Mouse (Mus musculus): ENCODE results near the gene 1190005I06Rik. TPM values are rescaled to one million over a fixed set of nuclear protein-coding genes. Genes with fewer than 3 reads are reported as not detected.
"Not testable (repeated sequence)": the region's sequence is repeated elsewhere in the genome, so short reads cannot be mapped to it uniquely, and the experiment has no call there.

Gene 1190005I06Rik
- polyA plus RNA-seq, 1 experiment from 2014 or later, result 2.7 TPM

DNA sequence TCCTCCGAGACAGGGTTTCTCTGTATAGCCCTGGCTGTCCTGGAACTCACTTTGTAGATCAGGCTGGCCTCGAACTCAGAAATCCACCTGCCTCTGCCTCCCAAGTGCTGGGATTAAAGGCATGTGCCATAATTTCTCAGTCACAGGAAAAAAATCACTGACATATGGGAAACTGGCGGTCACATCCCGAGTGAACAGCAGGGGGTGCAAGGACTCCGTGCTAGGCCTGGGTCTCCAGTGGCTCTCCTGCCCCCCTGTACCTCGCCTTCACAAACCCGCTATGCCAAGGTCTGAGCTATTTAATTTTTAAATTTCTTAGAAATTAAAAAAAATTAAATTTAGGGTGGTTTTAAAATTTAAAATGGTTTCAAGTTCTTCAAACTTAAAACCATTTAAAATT is 33.0 kb upstream of the 1190005I06Rik start:
- DNase-seq (ENCODE audit: low spot score), result peak; percentile 53
- not testable (repeated sequence) for H3K9me3 ChIP-seq (replicated peaks); H3K36me3 ChIP-seq; H3K4me1 ChIP-seq; H3K27ac ChIP-seq; H3K4me3 ChIP-seq
- 68% methylated on average over 7 of the region's 7 CpGs for WGBS
- H3K27me3 ChIP-seq (ENCODE audit: low read depth, poor library complexity, severe bottlenecking), result peaks cover 21% of the 10 kb centered on the region; the same call in 1 of the 2 replicates

DNA sequence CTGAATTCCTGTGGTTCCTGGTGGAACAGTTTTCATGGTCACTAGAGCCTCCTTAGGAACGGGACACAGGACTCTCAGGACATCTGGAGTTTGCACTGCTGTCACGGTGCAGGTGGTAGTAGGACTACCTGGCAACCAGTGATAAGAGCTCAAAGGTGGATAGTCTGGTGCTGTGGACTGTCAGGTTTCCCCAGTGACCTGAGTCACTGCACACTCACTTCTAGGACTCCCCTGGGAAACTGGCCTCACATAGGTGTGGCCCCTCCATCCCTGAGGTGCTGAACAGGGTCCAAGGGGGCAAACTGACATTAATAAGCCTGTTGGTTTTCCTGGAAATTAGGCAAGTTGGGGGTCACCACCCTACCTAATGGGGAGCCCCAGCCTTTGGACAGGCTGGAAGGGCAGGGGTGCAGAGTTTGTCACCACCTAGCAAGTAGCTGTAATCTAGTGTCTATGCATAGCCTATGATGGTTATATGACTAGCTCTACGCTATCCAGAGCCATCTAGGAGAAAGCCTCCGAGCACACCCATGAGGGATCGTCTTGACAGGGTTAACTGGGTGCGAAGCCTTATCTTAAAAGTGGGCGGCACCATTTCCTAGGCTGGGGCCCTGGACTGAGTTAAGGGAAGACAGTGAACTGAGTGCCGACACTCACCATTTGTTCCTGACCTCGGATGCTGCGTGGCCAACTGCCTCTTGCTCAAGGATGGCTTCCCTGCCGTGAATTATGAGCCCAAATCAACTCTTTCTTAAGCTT is 32.4 kb upstream of the 1190005I06Rik start:
- Histone ChIP-seq H3K27me3 (ENCODE audit: low read depth, poor library complexity, severe bottlenecking) (peaks cover 21% of the 10 kb centered on the region; the same call in 1 of the 2 replicates), H3K9me3 (replicated peaks) (no peaks in the 10 kb centered on the region), H3K4me1 (peaks cover 4% of the 10 kb centered on the region), H3K27ac (no peak overlapping the region), H3K4me3 (no peak overlapping the region), H3K36me3 (peaks cover 6% of the 10 kb centered on the region; the same call in 1 of the 2 replicates)
- 60% methylated on average over 11 of the region's 11 CpGs for WGBS
- DNase-seq (ENCODE audit: low spot score), result no peak

DNA sequence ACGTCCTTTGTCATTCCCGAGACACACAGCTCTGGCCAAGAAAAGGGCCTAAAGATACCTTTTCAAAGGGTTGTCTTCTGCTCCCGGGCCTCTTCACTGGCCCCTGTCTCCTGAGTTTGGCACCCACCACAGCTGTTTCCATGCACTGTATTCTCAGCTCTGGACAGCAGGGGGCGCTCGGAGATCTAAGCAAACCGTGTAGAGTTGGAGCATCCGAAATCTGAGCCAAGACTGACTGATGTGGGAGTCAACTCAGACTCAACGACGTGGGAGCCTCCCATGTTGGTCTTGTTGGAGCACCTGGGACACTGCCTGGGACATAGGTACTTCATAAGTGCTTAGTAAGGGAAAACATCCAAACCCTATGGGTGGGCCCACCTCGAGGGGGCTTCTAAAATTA is 31.0 kb upstream of the 1190005I06Rik start:
- no peak overlapping the region for H3K27ac ChIP-seq
- no peak overlapping the region for H3K4me3 ChIP-seq
- no peaks in the 10 kb centered on the region for H3K4me1 ChIP-seq
- peaks cover 15% of the 10 kb centered on the region for H3K36me3 ChIP-seq
- no peaks in the 10 kb centered on the region for H3K9me3 ChIP-seq (replicated peaks)
- peaks cover 21% of the 10 kb centered on the region; the same call in 1 of the 2 replicates for H3K27me3 ChIP-seq (ENCODE audit: low read depth, poor library complexity, severe bottlenecking)
- WGBS, result 17% methylated on average over 10 of the region's 10 CpGs
- DNase-seq (ENCODE audit: low spot score), result peak; percentile 91

DNA sequence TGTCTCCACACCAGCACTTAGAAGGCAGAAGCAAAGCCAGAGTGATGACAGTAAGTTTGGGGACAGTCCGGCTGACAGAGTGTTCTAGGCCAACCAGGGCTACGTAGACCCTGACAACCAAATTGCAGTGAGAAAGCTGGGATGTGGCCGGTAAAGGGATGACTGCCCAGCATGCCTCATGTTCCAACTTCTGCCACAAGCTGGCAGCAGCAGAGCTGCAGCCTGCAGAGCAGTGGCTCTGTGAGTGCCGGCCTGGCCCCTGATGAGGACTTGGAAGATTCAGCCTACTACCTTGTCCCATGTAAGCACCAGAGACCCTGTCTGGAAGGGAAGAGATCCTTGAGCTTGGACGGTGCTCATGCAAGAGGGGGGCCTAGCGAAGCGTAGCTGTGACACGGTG is 28.3 kb upstream of the 1190005I06Rik start:
- Histone ChIP-seq H3K27me3 (ENCODE audit: low read depth, poor library complexity, severe bottlenecking) (0 out of 2 replicates have a peak, but pooled peaks cover 5% of the 10 kb centered on the region), H3K27ac (no peak overlapping the region), H3K36me3 (peaks cover 43% of the 10 kb centered on the region), H3K4me1 (no peaks in the 10 kb centered on the region), H3K9me3 (replicated peaks) (no peaks in the 10 kb centered on the region), H3K4me3 (no peak overlapping the region)
- DNase-seq (ENCODE audit: low spot score), result no peak
- 78% methylated on average over 8 of the region's 8 CpGs for WGBS

DNA sequence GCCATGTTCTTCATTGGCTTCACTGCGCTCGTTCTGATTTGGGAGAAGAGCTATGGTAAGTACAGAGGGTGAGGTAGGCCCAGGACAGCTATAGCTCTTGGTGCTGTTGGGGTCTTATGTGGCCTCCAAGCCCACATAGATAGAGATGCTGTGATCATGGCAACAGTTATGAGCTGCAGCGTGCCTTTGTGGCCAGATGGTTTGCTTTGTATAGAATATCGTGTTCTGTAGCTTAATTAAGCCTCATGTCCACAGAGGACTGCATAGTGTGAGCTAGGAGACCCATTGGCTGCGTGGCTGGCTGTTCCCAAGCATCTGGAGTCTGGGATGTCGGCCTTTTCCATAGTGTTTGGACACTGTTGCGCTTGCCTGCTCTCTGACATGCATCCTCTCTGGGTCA is 25.9 kb upstream of the 1190005I06Rik start:
- Histone ChIP-seq H3K27me3 (ENCODE audit: low read depth, poor library complexity, severe bottlenecking) (no peaks in the 10 kb centered on the region), H3K4me1 (peaks cover 9% of the 10 kb centered on the region; the same call in 1 of the 2 replicates), H3K27ac (no peak overlapping the region), H3K36me3 (peaks cover 54% of the 10 kb centered on the region), H3K4me3 (no peak overlapping the region), H3K9me3 (replicated peaks) (no peaks in the 10 kb centered on the region)
- WGBS, result 95% methylated on average over 7 of the region's 7 CpGs
- no peak for DNase-seq (ENCODE audit: low spot score)

DNA sequence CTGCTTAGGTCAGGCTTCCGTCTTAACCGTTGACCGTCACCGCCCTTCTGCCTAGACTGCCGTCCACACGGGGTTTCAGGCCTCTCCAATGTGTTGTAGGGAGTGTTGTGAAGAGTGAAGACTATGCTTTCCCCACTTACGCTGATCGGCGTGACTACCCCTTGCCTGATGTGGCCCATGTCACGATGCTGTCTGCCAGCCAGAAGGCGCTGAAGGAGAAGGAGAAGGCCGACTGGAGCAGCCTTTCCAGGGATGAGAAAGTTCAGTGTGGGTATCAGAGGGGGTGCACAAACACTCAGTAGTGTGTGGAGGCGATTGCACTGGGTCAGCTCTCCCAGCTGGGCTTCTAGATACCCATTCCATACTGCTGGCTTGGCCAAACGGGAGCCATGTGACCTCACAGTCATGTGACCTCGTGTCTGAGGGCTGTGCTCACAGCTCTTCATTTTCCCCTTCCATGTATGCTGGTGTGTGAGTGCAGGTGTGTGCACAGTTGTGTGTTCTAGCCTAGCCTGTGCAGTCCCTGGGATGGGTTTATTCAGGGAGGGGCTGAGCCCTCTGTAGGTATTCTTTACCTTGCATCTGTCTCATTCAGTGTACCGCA is 25.3 kb upstream of the 1190005I06Rik start:
- peaks cover 9% of the 10 kb centered on the region; the same call in 1 of the 2 replicates for H3K4me1 ChIP-seq
- peaks cover 54% of the 10 kb centered on the region for H3K36me3 ChIP-seq
- no peaks in the 10 kb centered on the region for H3K27me3 ChIP-seq (ENCODE audit: low read depth, poor library complexity, severe bottlenecking)
- 94% methylated on average over 16 of the region's 16 CpGs for WGBS
- no peak for DNase-seq (ENCODE audit: low spot score)
- H3K9me3 ChIP-seq (replicated peaks), result no peaks in the 10 kb centered on the region
- H3K27ac ChIP-seq, result no peak overlapping the region
- H3K4me3 ChIP-seq, result no peak overlapping the region

DNA sequence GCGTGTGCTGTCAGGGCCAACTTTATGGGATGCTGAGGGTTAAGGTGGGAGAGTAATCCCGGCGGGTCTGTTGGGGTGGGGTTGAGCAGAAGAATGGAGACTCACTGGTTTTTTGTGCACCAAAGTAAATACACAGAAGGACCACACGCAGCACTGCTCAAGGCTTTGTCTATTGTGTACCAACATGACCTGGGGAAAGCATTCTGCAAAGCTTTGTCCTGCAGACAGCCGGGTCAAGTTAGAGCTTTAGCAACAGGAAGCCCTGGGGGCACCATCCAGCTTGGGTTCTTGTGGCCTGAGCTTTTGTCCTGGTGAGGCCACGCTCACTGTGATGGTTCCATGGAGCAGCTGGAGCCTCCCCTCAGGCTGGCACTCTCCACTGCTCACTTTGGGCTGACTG is 24.3 kb upstream of the 1190005I06Rik start:
- peaks cover 54% of the 10 kb centered on the region for H3K36me3 ChIP-seq

DNA sequence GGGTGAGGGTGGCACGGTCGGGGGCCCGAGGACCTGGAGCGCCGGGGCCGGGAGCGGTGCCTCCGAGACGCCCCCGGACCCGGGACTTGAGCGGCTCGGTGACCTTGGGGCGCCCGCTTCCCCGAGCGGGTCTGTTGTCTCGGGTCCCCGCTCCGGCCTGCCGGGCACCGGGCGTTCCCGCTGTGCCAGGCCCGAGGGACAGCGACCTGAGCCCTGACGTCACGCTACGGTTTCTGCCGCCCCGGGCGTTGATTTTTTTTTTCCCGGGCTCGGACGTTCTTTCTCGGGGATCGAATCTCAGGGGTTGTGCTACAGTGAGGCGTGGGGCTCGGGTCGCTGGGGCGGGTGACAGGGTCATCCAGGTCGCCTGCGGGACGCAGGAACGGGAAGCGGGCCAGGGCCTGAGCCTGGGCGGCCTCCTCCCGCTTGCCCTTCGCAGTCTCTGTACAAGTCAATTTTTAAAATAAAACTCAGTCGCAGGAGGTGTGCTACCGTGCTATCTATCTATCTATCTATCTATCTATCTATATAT is 21.0 kb upstream of the 1190005I06Rik start, which contains the start of gene Emc8:
Emc8 (minus strand) TSS at position 200 of the 532 bp plus-strand sequence.
- under 1% methylated on average over 51 of the region's 51 CpGs for WGBS
- H3K27ac ChIP-seq, result peak within 1 kb of the TSS; percentile 96
- H3K9me3 ChIP-seq (replicated peaks), result no peaks in the 10 kb centered on the region
- no peak for DNase-seq (ENCODE audit: low spot score)
- no peaks in the 10 kb centered on the region for H3K27me3 ChIP-seq (ENCODE audit: low read depth, poor library complexity, severe bottlenecking)
- peak within 1 kb of the TSS; percentile 99 for H3K4me3 ChIP-seq
- H3K4me1 ChIP-seq, result peaks cover 33% of the 10 kb centered on the region
- peaks cover 58% of the 10 kb centered on the region for H3K36me3 ChIP-seq

More for the DNA sequence above, 24.3 kb upstream of the 1190005I06Rik start:
- H3K4me3 ChIP-seq, result no peak overlapping the region
- H3K27me3 ChIP-seq (ENCODE audit: low read depth, poor library complexity, severe bottlenecking), result no peaks in the 10 kb centered on the region
- no peaks in the 10 kb centered on the region for H3K9me3 ChIP-seq (replicated peaks)
- no peak for DNase-seq (ENCODE audit: low spot score)
- peaks cover 13% of the 10 kb centered on the region for H3K4me1 ChIP-seq
- H3K27ac ChIP-seq, result no peak overlapping the region
- 84% methylated on average over 6 of the region's 6 CpGs for WGBS

DNA sequence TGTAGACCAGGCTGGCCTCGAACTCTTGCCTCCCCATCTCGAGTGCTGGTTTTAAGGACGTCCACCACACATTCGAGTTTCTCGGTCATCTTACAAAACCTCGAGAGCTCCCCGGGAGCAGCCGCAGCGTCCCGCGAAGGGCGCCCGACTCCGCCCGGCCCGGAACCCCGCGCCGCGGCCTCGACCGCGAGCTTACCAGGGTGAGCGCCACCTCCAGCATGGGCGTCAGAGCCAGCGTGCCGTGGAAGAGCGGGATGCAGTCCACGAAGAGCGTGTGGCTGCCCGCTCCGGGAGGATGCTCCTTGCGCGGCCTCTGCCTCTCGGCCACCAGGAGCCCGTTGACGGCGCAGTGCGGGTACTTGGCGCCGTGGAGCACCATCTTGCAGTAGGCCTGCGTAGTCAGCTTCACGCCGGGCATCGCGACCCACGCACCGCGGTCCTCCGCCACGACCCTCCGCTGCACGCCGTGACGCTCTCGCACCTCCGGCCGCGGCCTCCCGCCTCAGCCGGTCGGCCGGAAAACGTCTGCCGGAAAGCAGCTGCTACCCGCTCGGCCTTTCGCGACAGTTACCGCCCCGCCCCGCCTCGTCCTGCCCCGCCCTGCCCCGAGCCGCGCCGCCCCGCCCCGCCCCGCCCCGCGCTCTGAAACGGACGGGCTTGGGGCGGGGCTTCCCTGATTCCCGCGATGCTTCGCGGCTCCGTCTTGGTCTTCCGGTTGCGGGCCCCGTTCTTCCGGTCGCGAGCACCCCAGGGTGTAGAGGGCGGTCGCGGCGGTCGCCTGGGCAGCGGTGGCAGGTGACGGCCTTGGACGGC is 20.3 kb upstream of the 1190005I06Rik start, which contains the start of the genes Gm27021 and Cox4i1:
Gm27021 (minus strand) TSS at position 519 of the 813 bp plus-strand sequence.
Cox4i1 (plus strand) TSS at position 662 of the 813 bp plus-strand sequence.
- WGBS, result under 1% methylated on average over 104 of the region's 105 CpGs
- peaks cover 33% of the 10 kb centered on the region for H3K4me1 ChIP-seq
- H3K4me3 ChIP-seq, result peak within 1 kb of the TSS; percentile 99
- DNase-seq (ENCODE audit: low spot score), result peak; percentile 99
- peak within 1 kb of the TSS; percentile 96 for H3K27ac ChIP-seq
- H3K36me3 ChIP-seq, result peaks cover 55% of the 10 kb centered on the region
- no peaks in the 10 kb centered on the region for H3K9me3 ChIP-seq (replicated peaks)
- H3K27me3 ChIP-seq (ENCODE audit: low read depth, poor library complexity, severe bottlenecking), result no peaks in the 10 kb centered on the region

DNA sequence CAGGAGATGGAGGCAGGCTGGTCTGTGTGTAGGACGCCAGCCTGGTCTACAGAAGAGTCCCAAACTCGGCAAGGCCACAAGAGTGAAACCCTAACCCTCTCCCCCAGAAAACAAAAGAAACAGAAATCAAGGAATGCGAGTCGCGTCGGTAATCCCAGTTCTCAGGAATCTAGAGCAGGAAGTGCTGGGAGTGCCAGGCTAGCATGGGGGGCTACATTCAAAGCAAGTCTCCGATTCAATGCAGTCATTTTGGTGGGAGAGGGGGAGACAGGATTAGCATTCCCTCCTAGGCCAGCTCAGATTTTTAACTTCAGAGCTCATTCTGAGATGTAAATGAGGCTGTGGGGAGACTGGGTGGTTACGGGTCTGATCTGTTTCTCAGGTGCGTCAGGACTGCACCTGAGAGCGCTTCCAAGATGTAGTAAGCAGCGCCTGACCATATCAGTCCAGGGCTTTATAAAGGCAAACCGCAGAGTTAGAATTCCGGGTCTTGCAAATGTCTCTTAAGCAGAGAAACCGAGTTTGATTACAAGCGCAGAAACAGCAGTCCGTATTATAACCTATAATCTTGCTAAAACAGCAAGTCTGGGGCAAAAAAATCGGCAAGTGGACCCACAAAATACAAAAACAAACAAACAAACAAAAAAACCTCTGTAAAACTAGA is 19.5 kb upstream of the 1190005I06Rik start:
- Histone ChIP-seq H3K27me3 (ENCODE audit: low read depth, poor library complexity, severe bottlenecking) (no peaks in the 10 kb centered on the region), H3K4me1 (peaks cover 33% of the 10 kb centered on the region), H3K9me3 (replicated peaks) (no peaks in the 10 kb centered on the region), H3K36me3 (peaks cover 46% of the 10 kb centered on the region), H3K27ac (peak overlapping the region; percentile 96), H3K4me3 (peak overlapping the region; percentile 99)
- whole genome bisulfite sequencing, result 5% methylated on average over 17 of the region's 17 CpGs
- no peak for DNase-seq (ENCODE audit: low spot score)

DNA sequence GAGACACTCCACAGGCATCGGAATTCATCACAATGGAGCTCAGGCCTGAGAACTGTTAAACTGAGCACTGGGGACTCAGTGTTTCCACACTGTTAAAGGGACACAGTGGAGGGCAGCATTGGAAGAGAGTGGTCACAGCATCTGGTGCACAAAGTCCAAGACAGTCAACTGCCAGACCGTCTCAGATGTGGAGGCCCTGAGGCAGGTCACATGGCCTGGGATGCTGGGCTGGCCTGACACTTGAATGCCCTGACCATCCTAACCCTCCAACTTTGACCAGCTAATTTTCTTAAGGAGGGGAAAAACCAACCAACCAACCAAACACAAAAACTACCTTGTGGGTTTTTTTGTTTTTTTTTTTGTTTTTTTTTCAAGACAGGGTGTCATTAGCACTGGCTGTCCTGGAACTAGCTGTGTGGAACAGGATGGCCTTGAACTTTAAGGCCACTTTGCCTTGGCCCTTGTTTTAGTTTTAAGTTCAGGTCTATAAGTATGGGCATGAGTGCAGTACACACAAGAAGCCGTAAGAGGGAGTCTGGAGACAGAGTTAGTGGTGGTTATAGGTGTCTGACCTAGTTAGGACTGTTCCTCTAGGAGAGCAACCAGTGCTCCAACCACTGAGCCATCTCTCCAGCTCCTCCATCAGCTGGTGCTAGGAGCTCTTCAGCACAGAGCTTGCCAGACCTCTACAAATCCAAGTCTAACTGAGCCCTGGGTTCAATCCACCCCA is 18.5 kb upstream of the 1190005I06Rik start:
- WGBS, result 83% methylated on average over 3 of the region's 3 CpGs
- Histone ChIP-seq H3K27ac (peak overlapping the region; percentile 96; the same call in 1 of the 2 replicates), H3K9me3 (replicated peaks) (no peaks in the 10 kb centered on the region)

More for the DNA sequence above, 18.5 kb upstream of the 1190005I06Rik start:
- Histone ChIP-seq H3K4me3 (peak overlapping the region; percentile 99), H3K4me1 (peaks cover 33% of the 10 kb centered on the region), H3K27me3 (ENCODE audit: low read depth, poor library complexity, severe bottlenecking) (no peaks in the 10 kb centered on the region), H3K36me3 (peaks cover 40% of the 10 kb centered on the region)
- no peak for DNase-seq (ENCODE audit: low spot score)

All from limb, embryonic 10.5 days (tissue).